Mouse (Mus musculus): ENCODE measurements at regions not wholly inside any gene's neighbourhood (a gene's known extent, or its start where the extent isn't known, plus 50 kb on each side); places are given as distances from the start of the nearest gene placed in this dataset.

GRCm38 (mm10) chr7:64061170-64061569, 92.5 kb upstream of the Trpm1 start:
- no peak for TF ChIP-seq CTCF (IDR thresholded peaks at IDR 0.05; ENCODE audit: low read depth)
- Histone ChIP-seq H3K36me3 (ENCODE audit: insufficient read depth, low read length) (no peaks in the 10 kb centered on the region), H3K9ac (replicated peaks; ENCODE audit: low read length) (no peak overlapping the region), H3K27ac (no peak overlapping the region), H3K27me3 (ENCODE audit: insufficient read depth, low read length) (no peaks in the 10 kb centered on the region), H3K9me3 (ENCODE audit: low read length) (no peaks in the 10 kb centered on the region), H3K4me1 (ENCODE audit: insufficient read depth, low read length) (no peaks in the 10 kb centered on the region), H3K4me2 (ENCODE audit: low read depth, low read length) (no peak overlapping the region), H3K4me3 (ENCODE audit: low read length) (no peak overlapping the region)
- WGBS = 79% methylated on average over 4 of the region's 4 CpGs
- no peak for ATAC-seq
- DNase-seq (ENCODE audit: low spot score) = no peak

GRCm38 (mm10) chr7:64060582-64060981, 93.1 kb upstream of the Trpm1 start:
- 86% methylated on average over 1 of the region's 1 CpGs for WGBS
- Histone ChIP-seq H3K27ac (no peak overlapping the region), H3K4me1 (ENCODE audit: insufficient read depth, low read length) (no peaks in the 10 kb centered on the region), H3K9me3 (ENCODE audit: low read length) (no peaks in the 10 kb centered on the region), H3K4me2 (ENCODE audit: low read depth, low read length) (no peak overlapping the region), H3K27me3 (ENCODE audit: insufficient read depth, low read length) (no peaks in the 10 kb centered on the region), H3K4me3 (ENCODE audit: low read length) (no peak overlapping the region), H3K36me3 (ENCODE audit: insufficient read depth, low read length) (no peaks in the 10 kb centered on the region), H3K9ac (replicated peaks; ENCODE audit: low read length) (no peak overlapping the region)
- DNase-seq (ENCODE audit: low spot score) (no peak), ATAC-seq (no peak)
- no peak for TF ChIP-seq CTCF (IDR thresholded peaks at IDR 0.05; ENCODE audit: low read depth)

- Histone ChIP-seq H3K27ac (no peak overlapping the region), H3K9ac (replicated peaks; ENCODE audit: low read length) (no peak overlapping the region), H3K9me3 (ENCODE audit: low read length) (no peaks in the 10 kb centered on the region), H3K4me2 (ENCODE audit: low read depth, low read length) (no peak overlapping the region), H3K36me3 (ENCODE audit: insufficient read depth, low read length) (no peaks in the 10 kb centered on the region), H3K4me3 (ENCODE audit: low read length) (no peak overlapping the region), H3K4me1 (ENCODE audit: insufficient read depth, low read length) (no peaks in the 10 kb centered on the region), H3K27me3 (ENCODE audit: insufficient read depth, low read length) (no peaks in the 10 kb centered on the region)
- peak; percentile 63 for DNase-seq (ENCODE audit: low spot score)
- no peak for ATAC-seq
- WGBS = 0% methylated on average over 1 of the region's 1 CpGs
- peak; percentile 80 for TF ChIP-seq CTCF (IDR thresholded peaks at IDR 0.05; ENCODE audit: low read depth)
Measured at GRCm38 (mm10) chr7:64060051-64060450, 93.6 kb upstream of the Trpm1 start.

- no peaks in the 10 kb centered on the region for H3K9me3 ChIP-seq (ENCODE audit: low read length)
- no peaks in the 10 kb centered on the region for H3K36me3 ChIP-seq (ENCODE audit: insufficient read depth, low read length)
- H3K27ac ChIP-seq = no peak overlapping the region
- no peak overlapping the region for H3K4me3 ChIP-seq (ENCODE audit: low read length)
- ATAC-seq = no peak
- DNase-seq (ENCODE audit: low spot score) = no peak
- WGBS = 29% methylated on average over 4 of the region's 4 CpGs
- no peaks in the 10 kb centered on the region for H3K27me3 ChIP-seq (ENCODE audit: insufficient read depth, low read length)
- no peak overlapping the region for H3K9ac ChIP-seq (replicated peaks; ENCODE audit: low read length)
- TF ChIP-seq CTCF (IDR thresholded peaks at IDR 0.05; ENCODE audit: low read depth) = no peak
- no peak overlapping the region for H3K4me2 ChIP-seq (ENCODE audit: low read depth, low read length)
- H3K4me1 ChIP-seq (ENCODE audit: insufficient read depth, low read length) = no peaks in the 10 kb centered on the region
Measured at GRCm38 (mm10) chr7:64058282-64058872, 95.3 kb upstream of the Trpm1 start.

GRCm38 (mm10) chr7:64057873-64058272, 95.8 kb upstream of the Trpm1 start:
- peak; percentile 12 for DNase-seq (ENCODE audit: low spot score)
- 57% methylated on average over 4 of the region's 4 CpGs for WGBS
- no peak overlapping the region for H3K4me3 ChIP-seq (ENCODE audit: low read length)

GRCm38 (mm10) chr7:64056498-64056897, 97.1 kb upstream of the Trpm1 start:
- no peaks in the 10 kb centered on the region for H3K4me1 ChIP-seq (ENCODE audit: insufficient read depth, low read length)
- H3K4me3 ChIP-seq (ENCODE audit: low read length) = no peak overlapping the region
- no peaks in the 10 kb centered on the region for H3K27me3 ChIP-seq (ENCODE audit: insufficient read depth, low read length)
- H3K27ac ChIP-seq = no peak overlapping the region
- no peak overlapping the region for H3K4me2 ChIP-seq (ENCODE audit: low read depth, low read length)
- 72% methylated on average over 3 of the region's 3 CpGs for WGBS
- H3K9me3 ChIP-seq (ENCODE audit: low read length) = no peaks in the 10 kb centered on the region
- H3K9ac ChIP-seq (replicated peaks; ENCODE audit: low read length) = no peak overlapping the region
- ATAC-seq = no peak
- H3K36me3 ChIP-seq (ENCODE audit: insufficient read depth, low read length) = no peaks in the 10 kb centered on the region
- no peak for TF ChIP-seq CTCF (IDR thresholded peaks at IDR 0.05; ENCODE audit: low read depth)
- DNase-seq (ENCODE audit: low spot score) = no peak

More at GRCm38 (mm10) chr7:64057873-64058272, 95.8 kb upstream of the Trpm1 start:
- 0 out of 2 replicates have a peak, but pooled peaks have one; percentile 63 for ATAC-seq
- H3K27ac ChIP-seq = no peak overlapping the region
- no peak overlapping the region for H3K9ac ChIP-seq (replicated peaks; ENCODE audit: low read length)
- H3K4me2 ChIP-seq (ENCODE audit: low read depth, low read length) = no peak overlapping the region
- H3K9me3 ChIP-seq (ENCODE audit: low read length) = no peaks in the 10 kb centered on the region
- H3K27me3 ChIP-seq (ENCODE audit: insufficient read depth, low read length) = no peaks in the 10 kb centered on the region
- peak; percentile 49 for TF ChIP-seq CTCF (IDR thresholded peaks at IDR 0.05; ENCODE audit: low read depth)
- no peaks in the 10 kb centered on the region for H3K36me3 ChIP-seq (ENCODE audit: insufficient read depth, low read length)
- H3K4me1 ChIP-seq (ENCODE audit: insufficient read depth, low read length) = no peaks in the 10 kb centered on the region

- no peak for DNase-seq (ENCODE audit: low spot score)
- no peak for ATAC-seq
- H3K27ac ChIP-seq = no peak overlapping the region
- H3K36me3 ChIP-seq (ENCODE audit: insufficient read depth, low read length) = no peaks in the 10 kb centered on the region
- H3K9me3 ChIP-seq (ENCODE audit: low read length) = no peaks in the 10 kb centered on the region
- WGBS = 87% methylated on average over 4 of the region's 4 CpGs
- H3K4me3 ChIP-seq (ENCODE audit: low read length) = no peak overlapping the region
- H3K4me2 ChIP-seq (ENCODE audit: low read depth, low read length) = no peak overlapping the region
- no peak for TF ChIP-seq CTCF (IDR thresholded peaks at IDR 0.05; ENCODE audit: low read depth)
- H3K27me3 ChIP-seq (ENCODE audit: insufficient read depth, low read length) = no peaks in the 10 kb centered on the region
- H3K4me1 ChIP-seq (ENCODE audit: insufficient read depth, low read length) = no peaks in the 10 kb centered on the region
- H3K9ac ChIP-seq (replicated peaks; ENCODE audit: low read length) = no peak overlapping the region
Measured at GRCm38 (mm10) chr7:64054996-64055395, 98.6 kb upstream of the Trpm1 start.

Measured in hindbrain, postnatal 0 days (tissue).